Mouse (Mus musculus) MEL (cell line): ENCODE data around the gene Gm21970. TPM values are rescaled to one million over a fixed set of nuclear protein-coding genes. Genes with fewer than 3 reads are reported as not detected.

Source experiments
- DNase-seq: peaks from one replicate; pipeline ENCODE4 v3.0.0; 2011; ENCODE audit warnings: low read depth, low spot score
- H3K27ac ChIP-seq: 2 replicates; pipeline ENCODE4 v1.5.1; 2012; ENCODE audit warnings: low read depth, mild to moderate bottlenecking, control low read depth, low read length, moderate library complexity; ENCODE audit not compliant: control insufficient read depth
- H3K27me3 ChIP-seq, 2 experiments: fragments of 150-350 bp in 1 of 2; sonication (generic) in 1 of 2; 2 replicates each; pipeline ENCODE4 v1.6.1; 2012; ENCODE audit warnings: low read length in 2 of 2, mild to moderate bottlenecking in 2 of 2, improper control_type of control experiment in 1 of 2, moderate library complexity in 1 of 2; ENCODE audit not compliant: insufficient read depth in 2 of 2, control insufficient read depth in 1 of 2
- H3K36me3 ChIP-seq, 2 experiments: 2 replicates each; pipeline ENCODE4 v1.6.1; 2012 to 2014; ENCODE audit warnings: low read length in 2 of 2, improper control_type of control experiment in 1 of 2, inconsistent platforms in 1 of 2, mild to moderate bottlenecking in 1 of 2; ENCODE audit not compliant: insufficient read depth in 2 of 2, control insufficient read depth in 1 of 2
- H3K4me1 ChIP-seq, 2 experiments: fragments of 150-350 bp in 1 of 2; sonication (generic) in 1 of 2; 2 replicates each; pipeline ENCODE4 v1.6.1; 2012; ENCODE audit warnings: low read length in 2 of 2, improper control_type of control experiment in 1 of 2, mild to moderate bottlenecking in 1 of 2; ENCODE audit not compliant: insufficient read depth in 2 of 2, control insufficient read depth in 1 of 2
- H3K4me3 ChIP-seq, 2 experiments: fragments of 150-350 bp in 1 of 2; sonication (generic) in 1 of 2; 2 replicates each; pipeline ENCODE4 v1.5.1; 2012; ENCODE audit warnings: low read depth in 2 of 2, low read length in 2 of 2, mild to moderate bottlenecking in 2 of 2, moderate library complexity in 2 of 2, control low read depth in 1 of 2, improper control_type of control experiment in 1 of 2; ENCODE audit not compliant: control insufficient read depth in 1 of 2, insufficient read depth in 1 of 2
- H3K79me2 ChIP-seq: 2 replicates; pipeline ENCODE4 v1.6.1; 2012; ENCODE audit warnings: mild to moderate bottlenecking, low read length, moderate library complexity; ENCODE audit not compliant: control insufficient read depth, poor library complexity, insufficient read depth
- H3K9ac ChIP-seq: 2 replicates; pipeline ENCODE4 v1.6.1; 2012; ENCODE audit warnings: low read depth, mild to moderate bottlenecking, control low read depth, low read length, moderate library complexity; ENCODE audit not compliant: control insufficient read depth, poor library complexity, severe bottlenecking
- H3K9me3 ChIP-seq: fragments of 150-350 bp; sonication (generic); replicated peaks from 2 replicates; pipeline ENCODE4 v1.6.1; 2012; ENCODE audit warnings: mild to moderate bottlenecking, low read length, improper control_type of control experiment, moderate library complexity; ENCODE audit not compliant: insufficient read depth
- BHLHE40 ChIP-seq: IDR thresholded peaks from 2 replicates; pipeline ENCODE4 v1.6.1; 2012; ENCODE audit warnings: low read depth, mild to moderate bottlenecking, inconsistent platforms, low read length, improper control_type of control experiment, borderline replicate concordance
- CHD2 ChIP-seq: IDR thresholded peaks from 2 replicates; pipeline ENCODE4 v1.6.1; 2011; ENCODE audit warnings: low read length, improper control_type of control experiment
- ETS1 ChIP-seq: IDR thresholded peaks from 2 replicates; pipeline ENCODE4 v1.6.1; 2012; ENCODE audit warnings: low read depth, mild to moderate bottlenecking, inconsistent platforms, low read length, improper control_type of control experiment, moderate library complexity
- GABPA ChIP-seq: IDR thresholded peaks from 2 replicates; pipeline ENCODE4 v1.6.1; 2012; ENCODE audit warnings: low read depth, mild to moderate bottlenecking, inconsistent platforms, low read length, improper control_type of control experiment, moderate library complexity
- KAT2A ChIP-seq: conservative IDR thresholded peaks from 2 replicates; pipeline ENCODE4 v1.6.1; 2012; ENCODE audit warnings: low read depth, low read length, improper control_type of control experiment, inconsistent platforms
- MAX ChIP-seq: IDR thresholded peaks from 2 replicates; pipeline ENCODE4 v1.6.1; 2011; ENCODE audit warnings: low read length, improper control_type of control experiment
- MXI1 ChIP-seq: IDR thresholded peaks from 2 replicates; pipeline ENCODE4 v1.6.1; 2011; ENCODE audit warnings: mild to moderate bottlenecking, low read depth, low read length, improper control_type of control experiment
- MYB ChIP-seq: IDR thresholded peaks from 2 replicates; pipeline ENCODE4 v1.6.1; 2011; ENCODE audit warnings: mild to moderate bottlenecking, low read depth, low read length, improper control_type of control experiment
- MYC ChIP-seq: IDR thresholded peaks from 2 replicates; pipeline ENCODE4 v1.6.1; 2011; ENCODE audit warnings: low read depth, mild to moderate bottlenecking, low read length, improper control_type of control experiment, moderate library complexity
- NELFE ChIP-seq: IDR thresholded peaks from 2 replicates; pipeline ENCODE4 v1.6.1; 2011; ENCODE audit warnings: low read depth, low read length, improper control_type of control experiment
- NRF1 ChIP-seq: IDR thresholded peaks from 2 replicates; pipeline ENCODE4 v1.6.1; 2014; ENCODE audit warnings: low read depth, mild to moderate bottlenecking, inconsistent platforms, low read length, improper control_type of control experiment, moderate library complexity; ENCODE audit not compliant: poor library complexity, insufficient read depth, severe bottlenecking
- POLR2A ChIP-seq, 2 experiments: IDR thresholded peaks; 2 replicates each; pipeline ENCODE4 v1.6.1; 2011 to 2012; ENCODE audit warnings: low read length in 2 of 2, mild to moderate bottlenecking in 2 of 2, control low read depth in 1 of 2, improper control_type of control experiment in 1 of 2, low read depth in 1 of 2, moderate library complexity in 1 of 2; ENCODE audit not compliant: control insufficient read depth in 1 of 2, insufficient read depth in 1 of 2, poor library complexity in 1 of 2
- POLR2AphosphoS2 ChIP-seq: IDR thresholded peaks from 2 replicates; pipeline ENCODE4 v1.6.1; 2011; ENCODE audit warnings: low read length, improper control_type of control experiment
- POLR2AphosphoS5 ChIP-seq: IDR thresholded peaks from 2 replicates; pipeline ENCODE4 v1.6.1; 2012; ENCODE audit warnings: low read depth, borderline replicate concordance, mild to moderate bottlenecking, inconsistent platforms, low read length, moderate library complexity, mixed read lengths
- SMC3 ChIP-seq: IDR thresholded peaks from 2 replicates; pipeline ENCODE4 v1.6.1; 2011; ENCODE audit warnings: low read depth, low read length, improper control_type of control experiment
- UBTF ChIP-seq: IDR thresholded peaks from 2 replicates; pipeline ENCODE4 v1.6.1; 2012; ENCODE audit warnings: low read depth, mild to moderate bottlenecking, inconsistent platforms, low read length, improper control_type of control experiment, moderate library complexity, borderline replicate concordance; ENCODE audit not compliant: insufficient read depth
- USF1 ChIP-seq: IDR thresholded peaks from 2 replicates; pipeline ENCODE4 v1.6.1; 2014; ENCODE audit warnings: low read depth, mild to moderate bottlenecking, inconsistent platforms, low read length, improper control_type of control experiment, moderate library complexity
- ZKSCAN1 ChIP-seq: IDR thresholded peaks from 2 replicates; pipeline ENCODE4 v1.6.1; 2012; ENCODE audit warnings: low read depth, mild to moderate bottlenecking, inconsistent platforms, low read length, improper control_type of control experiment, moderate library complexity
- ZMIZ1 ChIP-seq: IDR thresholded peaks from 2 replicates; pipeline ENCODE4 v1.6.1; 2012; ENCODE audit warnings: low read depth, mild to moderate bottlenecking, inconsistent platforms, low read length, improper control_type of control experiment, moderate library complexity
- polyA plus RNA-seq, 2 experiments: library from polyadenylated mRNA; stranded (reverse) in 1 of 2; unstranded in 1 of 2; fragments of >175 nt in 1 of 2; fragments of >200 nt in 1 of 2; gene quantifications; 2 replicates each; pipeline versions ENCODE4 v1.2.1 to v1.2.4; 2012; ENCODE audit warnings: low replicate concordance in 2 of 2, low read depth in 1 of 2; ENCODE audit not compliant: insufficient read length in 2 of 2, insufficient read depth in 1 of 2, missing spikeins in 1 of 2
- total RNA-seq: library from RNA; depleted of rRNA; stranded (reverse); fragments of 300-350 nt; gene quantifications from 2 replicates; pipeline ENCODE4 v1.2.3, GENCODE M21; 2012

Gm21970 gene
- total and polyA plus RNA-seq, 3 experiments = not detected

DNA sequence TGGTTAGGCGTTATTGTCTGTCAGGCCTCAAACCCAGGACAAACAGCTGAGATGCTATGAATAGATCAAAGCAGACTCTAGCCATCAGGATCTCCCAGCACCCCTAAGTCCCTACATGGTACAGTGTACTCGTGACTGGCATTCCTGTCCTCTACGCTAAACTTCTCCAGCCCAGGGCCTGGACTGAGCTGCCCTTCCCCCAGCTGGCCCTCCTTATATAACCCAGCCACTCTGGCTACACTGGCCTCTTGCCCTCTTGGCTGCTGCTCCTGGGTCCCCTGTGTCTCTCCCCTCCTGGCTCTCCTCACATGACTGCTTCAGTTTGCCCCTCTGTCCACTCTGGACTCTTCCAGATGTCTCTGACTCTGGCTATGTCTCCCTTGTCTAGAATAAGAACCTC is 71.1 kb downstream of the Gm21970 start:
- H3K4me1 ChIP-seq = peaks cover 0 to 4% of the 10 kb centered on the region in 2 experiments; a peak in 3 of 4 replicates
- H3K9me3 ChIP-seq = no peaks in the 10 kb centered on the region
- H3K27ac ChIP-seq = no peak overlapping the region
- no peak for DNase-seq
- TF ChIP-seq MXI1 = no peak
- no peak for TF ChIP-seq ETS1
- TF ChIP-seq BHLHE40 = no peak
- TF ChIP-seq POLR2AphosphoS2 = no peak
- TF ChIP-seq MYB = no peak
- no peak for TF ChIP-seq SMC3
- TF ChIP-seq USF1 = no peak
- no peak for TF ChIP-seq GABPA
- no peak for TF ChIP-seq NRF1
- TF ChIP-seq POLR2AphosphoS5 = no peak
- TF ChIP-seq NELFE = no peak
- no peak for TF ChIP-seq MAX
- no peak for TF ChIP-seq UBTF
- no peak for TF ChIP-seq MYC
- TF ChIP-seq ZMIZ1 = no peak
- TF ChIP-seq POLR2A (IDR thresholded peaks at IDR 0.05; ENCODE audit: control insufficient read depth in 1 of 2, insufficient read depth in 1 of 2, low read depth in 1 of 2, low read length in 2 of 2, poor library complexity in 1 of 2) = no peak
- no peak for TF ChIP-seq ZKSCAN1
- H3K36me3 ChIP-seq = peaks cover 0 to 6% of the 10 kb centered on the region in 2 experiments; a peak in 2 of 4 replicates
- H3K9ac ChIP-seq = no peak overlapping the region
- no peaks in the 10 kb centered on the region; the same call in 1 of the 2 replicates for H3K79me2 ChIP-seq
- H3K27me3 ChIP-seq = no peaks in the 10 kb centered on the region
- H3K4me3 ChIP-seq = no peak overlapping the region

DNA sequence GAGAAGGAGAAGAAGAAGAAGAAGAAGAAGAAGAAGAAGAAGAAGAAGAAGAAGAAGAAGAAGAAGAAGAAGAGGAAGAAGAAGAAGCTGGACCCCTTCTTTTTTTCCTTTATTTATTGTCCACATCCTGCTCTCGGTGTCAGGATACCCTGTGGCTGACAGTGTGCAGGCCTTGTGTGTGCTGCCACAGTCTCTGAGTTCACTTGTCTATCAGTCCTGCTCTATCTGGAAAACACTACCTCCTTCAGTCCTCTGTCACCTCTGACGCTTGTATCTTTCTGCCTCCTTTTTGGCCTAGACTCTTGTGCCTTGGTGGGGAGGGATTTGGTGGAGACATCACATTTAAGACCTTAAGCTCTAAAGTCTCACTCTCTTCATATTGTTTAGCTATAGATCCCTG is 71.9 kb downstream of the Gm21970 start:
- H3K36me3 ChIP-seq = peaks cover 0 to 6% of the 10 kb centered on the region in 2 experiments; a peak in 2 of 4 replicates
- H3K9ac ChIP-seq = no peak overlapping the region
- H3K27ac ChIP-seq = no peak overlapping the region
- H3K79me2 ChIP-seq = no peaks in the 10 kb centered on the region; the same call in 1 of the 2 replicates
- no peaks in the 10 kb centered on the region for H3K27me3 ChIP-seq
- TF ChIP-seq CHD2 = no peak
- TF ChIP-seq KAT2A = no peak
- peaks cover 0 to 4% of the 10 kb centered on the region in 2 experiments; a peak in 3 of 4 replicates for H3K4me1 ChIP-seq
- H3K4me3 ChIP-seq = no peak overlapping the region
- DNase-seq = no peak
- H3K9me3 ChIP-seq = no peaks in the 10 kb centered on the region
